Mouse (Mus musculus) forebrain, postnatal 0 days (tissue): ENCODE measurements around the gene Col25a1. TPM values are rescaled to one million over a fixed set of nuclear protein-coding genes. Genes with fewer than 3 reads are reported as not detected.

ENCODE experiments used
- ATAC-seq: fragments of 200-750 bp; cut with Nextera tagmentation; 2 replicates; pipeline ENCODE4 v1.8.0; 2017; ENCODE audit warnings: mild to moderate bottlenecking, moderate library complexity
- DNase-seq: peaks from one replicate; pipeline ENCODE4 v3.0.0-alpha.2; 2015
- H3K27ac ChIP-seq: fragments of 300-500 bp; sonication (generic); 2 replicates; pipeline ENCODE4 v1.5.1; 2014; ENCODE audit warnings: low read depth, mild to moderate bottlenecking, antibody characterized with exemption, low read length, moderate library complexity, mixed read lengths
- H3K27me3 ChIP-seq: fragments of 300-500 bp; sonication (generic); 2 replicates; pipeline ENCODE4 v1.6.1; 2014; ENCODE audit warnings: mild to moderate bottlenecking, low read length, mixed read lengths; ENCODE audit not compliant: insufficient read depth
- H3K36me3 ChIP-seq: fragments of 300-500 bp; sonication (generic); 2 replicates; pipeline ENCODE4 v1.6.1; 2014; ENCODE audit warnings: mild to moderate bottlenecking, moderate library complexity; ENCODE audit not compliant: insufficient read depth
- H3K4me1 ChIP-seq: fragments of 300-500 bp; sonication (generic); 2 replicates; pipeline ENCODE4 v1.6.1; 2014; ENCODE audit warnings: antibody characterized with exemption; ENCODE audit not compliant: insufficient read depth
- H3K4me2 ChIP-seq: fragments of 300-500 bp; sonication (generic); 2 replicates; pipeline ENCODE4 v1.6.1; 2014; ENCODE audit warnings: low read depth, mild to moderate bottlenecking, moderate library complexity
- H3K4me3 ChIP-seq: fragments of 300-500 bp; sonication (generic); 2 replicates; pipeline ENCODE4 v1.5.1; 2014; ENCODE audit warnings: low read depth, low read length, mixed read lengths
- H3K9ac ChIP-seq: fragments of 300-500 bp; sonication (generic); 2 replicates; pipeline ENCODE4 v1.6.1; 2014; ENCODE audit warnings: mild to moderate bottlenecking
- H3K9me3 ChIP-seq: fragments of 300-500 bp; sonication (generic); 2 replicates; pipeline ENCODE4 v1.6.1; 2016; ENCODE audit warnings: low read length
- CTCF ChIP-seq: sonication (generic); IDR thresholded peaks from 2 replicates; pipeline ENCODE4 v1.5.1; 2016; ENCODE audit warnings: antibody characterized with exemption, control low read depth, low read depth
- WGBS: fragments of 180-500 bp; shearing (Covaris S2); extraction: QIAGEN DNeasy Blood & Tissue Kit; methylation state at CpG from one replicate; pipeline ENCODE4 v1.1.7; 2014; 5-methylcytosine and 5-hydroxymethylcytosine counted together
- polyA plus RNA-seq: library from polyadenylated mRNA; unstranded; fragments of >200 nt; fragmentation: Nextera tagmentation; extraction: Ambion mirVana; gene quantifications from 2 replicates; pipeline ENCODE4 v1.2.1, GENCODE M21; 2015
- total RNA-seq: library from RNA; depleted of rRNA; stranded (reverse); fragments of >200 nt; gene quantifications from 2 replicates; pipeline ENCODE4 v1.2.3, GENCODE M21; 2014; rRNA removed

The Col25a1 gene
- total RNA-seq = 17.7 and 23.7 TPM in 2 replicates
- polyA plus RNA-seq = 2.4 and 5.7 TPM in 2 replicates

DNA sequence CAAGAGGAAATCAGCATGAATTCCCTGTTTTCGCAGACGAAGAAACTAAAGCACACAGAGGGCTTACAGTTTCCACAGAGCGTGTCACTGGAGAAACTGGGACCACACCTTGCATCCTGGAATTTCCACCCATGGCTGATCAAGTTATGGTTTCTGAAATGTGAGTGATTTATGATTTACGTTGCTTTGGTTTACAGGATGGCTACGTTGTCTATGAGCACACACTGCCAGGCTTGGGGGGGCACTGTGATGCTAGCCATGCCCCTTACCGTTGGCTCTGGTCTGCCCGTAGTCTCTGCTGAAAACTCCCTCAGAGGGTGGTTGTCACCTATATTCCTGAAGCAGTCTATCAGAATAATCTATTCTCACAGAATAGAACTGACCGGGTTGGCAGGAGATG, at the start of gene Col25a1:
Gene Col25a1, plus strand, starts transcription at position 301 of the 400 bp plus-strand sequence.
- Histone ChIP-seq H3K9me3 (no peaks in the 10 kb centered on the region), H3K4me3 (no peak within 1 kb of the TSS), H3K4me2 (no peak within 1 kb of the TSS), H3K9ac (no peak within 1 kb of the TSS), H3K27ac (no peak within 1 kb of the TSS), H3K4me1 (no peaks in the 10 kb centered on the region), H3K27me3 (no peaks in the 10 kb centered on the region), H3K36me3 (no peaks in the 10 kb centered on the region)
- no peak for DNase-seq
- no peak for TF ChIP-seq CTCF
- WGBS = 90% methylated on average over 8 of the region's 8 CpGs
- ATAC-seq = no peak

DNA sequence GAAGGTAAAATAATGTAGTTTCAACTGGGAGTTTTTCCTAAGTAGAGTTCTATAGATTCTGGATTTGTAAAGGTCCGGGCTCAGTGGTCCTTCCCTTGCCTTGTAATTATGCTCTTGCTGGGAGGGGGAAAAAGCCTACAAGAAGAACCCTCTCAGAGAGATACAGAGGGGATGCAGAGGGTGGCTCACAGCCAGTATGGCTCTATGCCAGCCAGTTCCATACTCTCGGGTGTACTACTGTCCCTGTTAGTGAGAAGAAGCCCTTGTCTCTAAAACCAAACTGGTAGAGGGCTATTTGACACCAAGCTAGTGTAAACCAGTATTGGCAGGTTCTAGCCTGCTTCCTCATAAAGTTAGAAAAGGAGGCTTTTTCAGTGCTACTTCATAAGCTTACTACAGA, 48.0 kb upstream of the Col25a1 start:
- Histone ChIP-seq H3K9me3 (no peaks in the 10 kb centered on the region), H3K4me2 (no peak overlapping the region), H3K9ac (no peak overlapping the region), H3K4me1 (no peaks in the 10 kb centered on the region), H3K27ac (no peak overlapping the region), H3K4me3 (no peak overlapping the region), H3K36me3 (no peaks in the 10 kb centered on the region), H3K27me3 (no peaks in the 10 kb centered on the region)
- WGBS = 37% methylated on average over 2 of the region's 2 CpGs
- TF ChIP-seq CTCF = no peak
- ATAC-seq (no peak), DNase-seq (no peak)

DNA sequence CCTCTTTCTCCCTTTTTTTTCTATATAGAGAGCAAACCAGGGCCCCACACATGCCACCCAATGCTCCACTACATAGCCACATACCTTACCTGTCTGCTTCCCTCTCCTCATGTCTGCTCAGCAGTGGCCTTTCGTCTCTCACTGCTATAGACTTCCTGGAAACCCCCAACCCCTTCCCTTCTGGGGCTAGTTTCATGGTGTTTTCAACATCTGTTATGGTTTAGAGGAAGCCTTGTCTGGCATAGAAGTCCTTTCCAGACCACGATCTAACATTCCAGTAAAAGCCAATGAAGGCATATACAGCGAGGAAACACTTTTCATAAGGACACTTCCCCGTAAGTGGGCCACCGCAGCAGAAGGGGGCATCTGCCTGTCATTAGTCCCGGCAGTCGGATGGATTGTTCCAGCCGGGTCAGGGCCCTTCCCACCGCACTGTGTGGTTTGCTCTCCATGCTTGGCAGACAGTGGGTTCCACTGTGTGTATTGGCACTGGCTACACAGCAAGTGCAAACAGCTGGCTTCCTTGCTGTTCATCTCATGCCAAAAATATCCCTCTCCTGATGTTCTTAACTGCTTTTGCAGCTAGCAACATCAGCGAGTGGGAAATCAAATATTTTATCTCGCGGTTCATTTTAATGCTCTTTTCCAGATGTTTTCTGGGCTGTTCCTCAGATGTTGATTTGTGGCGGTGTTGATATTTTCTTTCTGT, 44.8 kb upstream of the Col25a1 start:
- Histone ChIP-seq H3K4me2 (no peak overlapping the region), H3K4me3 (no peak overlapping the region), H3K27me3 (no peaks in the 10 kb centered on the region), H3K27ac (no peak overlapping the region), H3K9ac (no peak overlapping the region), H3K9me3 (no peaks in the 10 kb centered on the region), H3K4me1 (no peaks in the 10 kb centered on the region), H3K36me3 (no peaks in the 10 kb centered on the region)
- ATAC-seq (peak; percentile 61), DNase-seq (no peak)
- WGBS = 82% methylated on average over 13 of the region's 13 CpGs
- TF ChIP-seq CTCF = no peak

DNA sequence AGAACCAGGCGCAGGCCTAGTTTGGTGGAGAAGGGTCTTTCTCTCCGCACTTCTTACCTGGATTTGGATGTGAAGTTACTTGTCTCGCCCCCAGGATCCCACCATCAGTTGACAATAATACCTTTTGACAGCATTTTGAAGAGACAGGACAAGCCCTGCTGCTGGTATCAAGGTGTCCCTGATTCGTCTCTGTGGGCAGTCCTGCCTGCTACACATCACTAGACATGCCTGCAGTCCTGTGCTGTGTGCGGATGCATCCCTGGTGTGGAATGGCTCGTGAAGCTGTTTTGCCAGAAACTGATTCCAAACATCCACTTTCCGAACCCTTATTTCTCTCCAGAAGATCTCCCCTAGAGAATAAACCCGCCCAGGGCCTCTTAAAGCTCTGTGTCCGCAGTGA, 43.8 kb upstream of the Col25a1 start:
- WGBS = 86% methylated on average over 9 of the region's 9 CpGs
- TF ChIP-seq CTCF = no peak
- Histone ChIP-seq H3K4me2 (no peak overlapping the region), H3K4me3 (no peak overlapping the region), H3K4me1 (no peaks in the 10 kb centered on the region), H3K36me3 (no peaks in the 10 kb centered on the region), H3K9ac (no peak overlapping the region), H3K9me3 (no peaks in the 10 kb centered on the region), H3K27ac (no peak overlapping the region), H3K27me3 (no peaks in the 10 kb centered on the region)
- ATAC-seq = no peak
- no peak for DNase-seq

DNA sequence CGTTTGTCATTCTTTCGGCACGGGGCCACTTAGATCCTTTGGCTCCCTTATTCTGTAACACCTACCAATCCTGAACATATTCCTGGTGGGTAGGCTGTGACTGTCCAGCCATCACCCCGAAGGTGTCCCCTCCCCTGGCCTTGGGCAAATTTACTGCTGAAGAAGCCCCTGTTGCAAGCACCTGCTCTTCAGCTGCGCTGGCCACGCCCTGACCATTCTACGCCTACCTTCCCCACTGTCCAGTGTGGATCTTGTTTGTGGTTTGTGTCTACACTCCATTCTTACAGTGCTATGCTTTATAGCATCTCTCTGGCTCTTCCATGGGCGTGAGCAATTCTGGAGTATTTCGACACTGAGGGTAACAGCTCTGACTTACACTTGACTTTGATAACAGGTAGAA, 42.6 kb upstream of the Col25a1 start:
- H3K27me3 ChIP-seq = no peaks in the 10 kb centered on the region
- no peak for TF ChIP-seq CTCF
- no peak overlapping the region for H3K4me2 ChIP-seq
- no peak overlapping the region for H3K4me3 ChIP-seq
- no peaks in the 10 kb centered on the region for H3K9me3 ChIP-seq
- DNase-seq = no peak
- ATAC-seq = no peak
- no peaks in the 10 kb centered on the region for H3K36me3 ChIP-seq
- H3K4me1 ChIP-seq = no peaks in the 10 kb centered on the region
- WGBS = 92% methylated on average over 9 of the region's 9 CpGs
- no peak overlapping the region for H3K9ac ChIP-seq
- H3K27ac ChIP-seq = no peak overlapping the region

DNA sequence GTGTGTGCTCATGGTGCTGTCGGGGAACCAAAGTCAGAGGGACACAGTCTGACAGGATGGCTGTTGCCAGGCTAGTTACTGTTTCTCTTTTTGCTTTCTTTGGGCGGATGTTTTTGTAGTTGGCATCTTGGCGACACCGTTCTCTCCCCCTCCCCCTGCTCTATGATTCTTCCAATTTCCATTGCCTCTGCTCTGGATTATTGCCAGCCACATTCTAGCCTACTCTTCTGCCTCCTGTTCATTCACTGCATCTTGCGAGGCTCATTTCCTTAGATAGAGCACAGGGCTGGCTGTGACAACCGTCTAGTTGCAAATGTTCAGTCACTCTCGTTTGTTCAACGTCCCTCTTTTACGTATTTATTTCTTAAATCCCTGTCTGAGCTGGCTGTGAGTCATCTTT, 40.8 kb upstream of the Col25a1 start:
- H3K27me3 ChIP-seq = no peaks in the 10 kb centered on the region
- TF ChIP-seq CTCF = no peak
- no peak overlapping the region for H3K4me3 ChIP-seq
- no peaks in the 10 kb centered on the region for H3K9me3 ChIP-seq
- ATAC-seq (peak; percentile 64), DNase-seq (peak; percentile 47)
- H3K27ac ChIP-seq = no peak overlapping the region
- 43% methylated on average over 9 of the region's 9 CpGs for WGBS
- no peak overlapping the region for H3K4me2 ChIP-seq
- H3K36me3 ChIP-seq = no peaks in the 10 kb centered on the region
- H3K4me1 ChIP-seq = no peaks in the 10 kb centered on the region
- no peak overlapping the region for H3K9ac ChIP-seq

DNA sequence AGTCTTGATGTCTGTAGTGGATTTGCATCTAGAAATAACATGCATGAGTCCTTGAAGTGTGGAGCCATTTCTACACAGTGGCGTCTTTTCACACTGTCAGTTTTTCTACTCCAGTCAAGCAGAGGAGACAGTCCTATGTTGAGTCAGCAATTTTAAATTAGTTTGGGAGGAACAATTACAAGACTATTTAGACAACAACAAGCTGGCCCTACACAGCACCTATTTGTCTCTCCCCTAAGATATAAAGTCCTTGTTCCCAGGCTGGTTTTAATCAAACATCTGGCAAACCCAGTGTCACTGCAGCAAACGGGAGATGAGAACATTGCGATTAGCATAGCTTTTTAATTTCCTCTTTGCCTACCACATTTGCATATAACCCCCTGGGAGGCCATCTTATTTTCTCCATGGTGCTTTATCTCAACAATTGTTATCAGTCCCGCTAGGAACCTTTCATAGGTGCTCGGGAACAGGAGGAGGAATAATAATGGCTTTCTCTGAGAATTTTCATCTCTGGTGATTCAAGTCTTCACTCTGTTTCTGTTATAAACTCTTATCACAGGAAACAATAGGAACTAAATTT, 37.1 kb upstream of the Col25a1 start:
- no peak overlapping the region for H3K9ac ChIP-seq
- no peaks in the 10 kb centered on the region for H3K9me3 ChIP-seq
- 53% methylated on average over 5 of the region's 5 CpGs for WGBS
- TF ChIP-seq CTCF = no peak
- ATAC-seq (no peak), DNase-seq (no peak)
- no peaks in the 10 kb centered on the region for H3K4me1 ChIP-seq
- no peaks in the 10 kb centered on the region for H3K27me3 ChIP-seq
- H3K4me2 ChIP-seq = no peak overlapping the region
- no peak overlapping the region for H3K27ac ChIP-seq
- H3K36me3 ChIP-seq = no peaks in the 10 kb centered on the region
- no peak overlapping the region for H3K4me3 ChIP-seq
